Mouse (Mus musculus): ENCODE measurements around the gene Foxi1. TPM values are rescaled to one million over a fixed set of nuclear protein-coding genes. Genes with fewer than 3 reads are reported as not detected.

The Foxi1 gene
- not detected for polyA plus RNA-seq (2017; shearing (Covaris generic))

DNA sequence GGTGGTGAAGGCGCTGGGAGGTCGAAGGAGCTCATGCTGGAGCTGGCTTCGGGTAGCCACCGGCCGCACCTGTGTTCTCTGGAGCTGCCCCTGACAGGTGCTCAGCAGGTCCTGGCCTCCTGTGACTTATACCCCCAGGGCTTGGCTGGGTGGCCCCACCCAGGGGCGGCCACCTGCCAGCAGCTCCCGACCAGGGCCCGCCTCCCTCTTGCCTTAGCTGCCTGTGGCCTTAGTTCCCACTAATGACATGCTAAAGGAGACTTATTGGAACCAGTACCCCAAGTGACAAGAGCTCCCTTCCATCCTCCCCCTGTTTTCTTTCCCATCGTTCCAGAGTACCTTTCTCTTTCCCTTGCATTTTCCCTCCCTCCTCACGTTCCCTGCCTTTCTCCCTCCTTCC lies at the start of gene Foxi1:
TSS of gene Foxi1 (minus strand) at position 101 of the 400 bp plus-strand sequence.

Other genes with a start within 250 kb of the Foxi1 start
- 0.23 TPM for gene Kcnmb1, start 245.1 kb downstream of the Foxi1 start, polyA plus RNA-seq (2017; shearing (Covaris generic))
- not detected for gene Kcnip1, start 214.9 kb downstream of the Foxi1 start, polyA plus RNA-seq (2017; shearing (Covaris generic))
- 391 TPM for gene Lcp2, start 161.2 kb downstream of the Foxi1 start, polyA plus RNA-seq (2017; shearing (Covaris generic))
- gene 4930469K13Rik, start 109.5 kb downstream of the Foxi1 start, polyA plus RNA-seq (2017; shearing (Covaris generic)), result 1.1 TPM
- 4.9 TPM for gene Fam196b, start 106.7 kb upstream of the Foxi1 start, polyA plus RNA-seq (2017; shearing (Covaris generic))

Data from CD4-positive, CD25-positive, alpha-beta regulatory T cell (primary cell).